Mouse (Mus musculus) heart, embryonic 12.5 days (tissue): ENCODE measurements around the gene Brms1l. TPM values are rescaled to one million over a fixed set of nuclear protein-coding genes. Genes with fewer than 3 reads are reported as not detected.

Experiments
- microRNA-seq: library from miRNA; unstranded; fragments of <30 nt; microRNA quantifications from one replicate; pipeline ENCODE4, GENCODE M21; 2017
- polyA plus RNA-seq: library from polyadenylated mRNA; unstranded; fragments of >200 nt; fragmentation: Nextera tagmentation; extraction: Ambion mirVana; gene quantifications from 2 replicates; pipeline ENCODE4 v1.2.1, GENCODE M21; 2016

Brms1l gene
- polyA plus RNA-seq, 1 experiment from 2014 or later: 29.6 TPM

Small RNAs within 50 kb of the gene (microRNA-seq; reads per million reads assigned to microRNA genes)
- gene Gm23394: 1.9 reads per million

Other genes starting within 250 kb of the Brms1l start
- 0.10 TPM in 1 of 2 replicates, not detected in the other for gene Insm2, start 236.9 kb upstream of the Brms1l start, polyA plus RNA-seq
- 20.4 and 23.2 TPM in 2 replicates for gene Ralgapa1, start 15.2 kb upstream of the Brms1l start, polyA plus RNA-seq